Mouse (Mus musculus): ENCODE results near the gene Dgkz.

Gene Dgkz

DNA sequence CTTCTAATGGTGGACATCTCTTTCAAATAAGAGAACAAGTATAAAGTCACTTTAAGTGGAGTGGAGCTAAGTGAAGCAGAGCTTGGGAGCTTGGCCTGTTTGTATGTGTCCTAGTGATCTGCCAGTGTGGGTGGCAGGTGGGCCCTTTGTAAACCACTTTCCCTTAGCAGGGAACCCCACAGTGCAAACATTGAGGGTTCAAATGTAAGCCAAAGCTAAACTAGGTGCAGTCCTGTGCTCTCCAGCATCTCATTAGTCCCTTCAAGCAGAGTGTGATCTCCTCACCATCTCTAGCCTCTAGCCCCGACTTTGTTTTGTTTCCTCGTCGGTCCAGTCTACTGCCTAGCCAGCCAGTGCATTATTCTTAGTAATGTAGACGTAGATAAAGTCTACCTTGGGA, 91.0 kb downstream of the Dgkz start:
- no peak for ATAC-seq (ENCODE audit: insufficient number of reproducible peaks, low FRiP score, low TSS enrichment)

DNA sequence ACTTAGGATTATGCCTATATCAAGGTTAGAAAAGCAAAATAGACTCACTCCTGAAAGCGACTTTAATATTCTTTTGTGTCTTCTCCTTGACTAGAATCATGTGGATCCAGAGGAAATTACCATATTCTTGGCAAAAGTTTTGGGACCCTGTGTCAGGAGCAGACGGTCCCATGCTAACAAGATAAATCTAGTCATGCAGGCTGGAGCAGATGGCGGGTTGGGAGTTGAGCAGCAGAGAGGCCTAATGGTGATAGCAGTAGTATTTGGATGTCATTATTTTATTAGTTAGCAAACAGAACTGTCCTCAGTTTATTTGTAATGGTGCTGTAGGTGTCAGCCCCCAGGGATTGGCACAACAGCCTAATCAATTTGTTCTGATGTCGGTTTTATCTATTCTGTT, 91.7 kb downstream of the Dgkz start:
- ATAC-seq (ENCODE audit: insufficient number of reproducible peaks, low FRiP score, low TSS enrichment): no peak

Measured in cerebellum, adult (tissue).